Mouse (Mus musculus): ENCODE measurements around the gene Prlhr. TPM values are rescaled to one million over a fixed set of nuclear protein-coding genes. Genes with fewer than 3 reads are reported as not detected.

Prlhr gene
- polyA plus RNA-seq, 1 experiment: not detected

DNA sequence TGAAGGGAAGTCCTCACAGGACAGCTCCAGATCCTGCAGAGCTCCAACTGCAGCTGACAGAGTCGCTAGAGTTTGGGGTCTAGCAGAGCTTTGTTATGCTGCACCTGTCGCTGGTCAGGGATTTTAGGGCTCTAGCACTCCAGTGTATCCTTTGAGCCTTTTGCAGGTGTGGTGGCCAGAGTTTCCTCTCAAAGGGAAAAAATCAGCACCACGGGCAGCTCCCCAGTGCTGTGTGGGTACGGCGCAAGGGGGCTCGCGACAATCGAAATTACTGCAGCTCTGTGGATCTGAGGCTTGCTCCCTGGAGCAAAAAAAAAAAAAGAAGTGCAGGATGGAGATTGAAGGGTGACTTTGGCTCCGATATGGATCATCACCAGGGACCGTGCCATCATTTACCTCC lies 742 bp upstream of the Prlhr start:
- no peak overlapping the region for H3K4me3 ChIP-seq (ENCODE audit: insufficient read depth, low read length)
- no peak overlapping the region for H3K27ac ChIP-seq (ENCODE audit: insufficient read depth, low read length)
- TF ChIP-seq CTCF (IDR thresholded peaks at IDR 0.05; ENCODE audit: borderline replicate concordance, insufficient read depth, low read length) (no peak), POLR2A (IDR thresholded peaks at IDR 0.05; ENCODE audit: low read depth, low read length) (no peak)
- peaks cover 7% of the 10 kb centered on the region for H3K4me1 ChIP-seq (ENCODE audit: control insufficient read depth, insufficient read depth, low read length)

GRCm38 (mm10) chr19:60467588-60468007 lies 506 bp downstream of the Prlhr start:
- Histone ChIP-seq H3K27ac (ENCODE audit: insufficient read depth, low read length) (no peak overlapping the region), H3K4me3 (ENCODE audit: insufficient read depth, low read length) (no peak overlapping the region), H3K4me1 (ENCODE audit: control insufficient read depth, insufficient read depth, low read length) (peaks cover 10% of the 10 kb centered on the region)
- TF ChIP-seq CTCF (IDR thresholded peaks at IDR 0.05; ENCODE audit: borderline replicate concordance, insufficient read depth, low read length): no peak
- no peak for TF ChIP-seq POLR2A (IDR thresholded peaks at IDR 0.05; ENCODE audit: low read depth, low read length)

DNA sequence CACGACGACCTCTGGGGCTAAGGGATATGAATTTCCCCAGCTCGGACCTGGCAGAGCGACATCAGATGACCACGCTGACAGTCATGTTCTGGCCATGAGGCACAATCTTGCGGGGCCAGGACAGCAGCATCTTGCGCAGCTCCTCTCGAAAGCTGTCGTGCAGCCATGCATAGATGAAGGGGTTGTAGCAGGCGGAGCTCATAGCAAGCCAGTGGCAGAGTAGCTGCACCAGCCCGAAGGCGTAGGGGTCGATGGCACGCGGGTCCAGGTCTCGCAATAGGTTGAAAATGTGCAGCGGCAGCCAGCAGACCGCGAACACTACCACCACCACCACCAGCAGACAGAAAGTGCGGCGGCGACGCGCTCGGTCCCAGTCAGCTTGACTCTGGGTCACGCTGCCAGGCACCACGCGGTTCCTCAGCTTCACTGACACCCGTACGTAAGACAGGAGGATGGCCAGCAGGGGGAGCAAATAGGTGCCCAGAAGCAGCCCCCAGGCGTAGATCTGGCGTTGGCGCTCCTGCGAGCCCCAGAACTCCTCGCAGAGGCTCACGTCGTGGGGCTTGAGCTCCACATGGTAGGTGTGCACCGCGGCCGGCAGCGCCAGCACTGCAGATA lies 1.0 kb downstream of the Prlhr start:
- no peak overlapping the region for H3K4me3 ChIP-seq (ENCODE audit: insufficient read depth, low read length)
- TF ChIP-seq CTCF (IDR thresholded peaks at IDR 0.05; ENCODE audit: borderline replicate concordance, insufficient read depth, low read length) (peak; percentile 79; the same call in 1 of the 2 replicates), POLR2A (IDR thresholded peaks at IDR 0.05; ENCODE audit: low read depth, low read length) (no peak)

GRCm38 (mm10) chr19:60465726-60466125 lies 2.4 kb downstream of the Prlhr start:
- H3K27ac ChIP-seq (ENCODE audit: insufficient read depth, low read length): no peak overlapping the region
- H3K4me1 ChIP-seq (ENCODE audit: control insufficient read depth, insufficient read depth, low read length): peaks cover 10% of the 10 kb centered on the region
- TF ChIP-seq POLR2A (IDR thresholded peaks at IDR 0.05; ENCODE audit: low read depth, low read length) (no peak), CTCF (IDR thresholded peaks at IDR 0.05; ENCODE audit: borderline replicate concordance, insufficient read depth, low read length) (no peak)
- H3K4me3 ChIP-seq (ENCODE audit: insufficient read depth, low read length): no peak overlapping the region

More for the DNA sequence above, 1.0 kb downstream of the Prlhr start:
- Histone ChIP-seq H3K4me1 (ENCODE audit: control insufficient read depth, insufficient read depth, low read length) (peaks cover 10% of the 10 kb centered on the region), H3K27ac (ENCODE audit: insufficient read depth, low read length) (no peak overlapping the region)

- Histone ChIP-seq H3K27ac (ENCODE audit: insufficient read depth, low read length) (peak overlapping the region; percentile 44), H3K4me1 (ENCODE audit: control insufficient read depth, insufficient read depth, low read length) (peaks cover 18% of the 10 kb centered on the region)
These were observed 4.2 kb downstream of the Prlhr start for GRCm38 (mm10) chr19:60463896-60464295.

GRCm38 (mm10) chr19:60463440-60463839 lies 4.7 kb downstream of the Prlhr start:
- Histone ChIP-seq H3K4me1 (ENCODE audit: control insufficient read depth, insufficient read depth, low read length) (peaks cover 18% of the 10 kb centered on the region), H3K27ac (ENCODE audit: insufficient read depth, low read length) (peak overlapping the region; percentile 44)
- TF ChIP-seq CTCF (IDR thresholded peaks at IDR 0.05; ENCODE audit: borderline replicate concordance, insufficient read depth, low read length) (no peak), POLR2A (IDR thresholded peaks at IDR 0.05; ENCODE audit: low read depth, low read length) (no peak)

More at GRCm38 (mm10) chr19:60463896-60464295, 4.2 kb downstream of the Prlhr start:
- TF ChIP-seq POLR2A (IDR thresholded peaks at IDR 0.05; ENCODE audit: low read depth, low read length) (no peak), CTCF (IDR thresholded peaks at IDR 0.05; ENCODE audit: borderline replicate concordance, insufficient read depth, low read length) (no peak)
- no peak overlapping the region for H3K4me3 ChIP-seq (ENCODE audit: insufficient read depth, low read length)

DNA sequence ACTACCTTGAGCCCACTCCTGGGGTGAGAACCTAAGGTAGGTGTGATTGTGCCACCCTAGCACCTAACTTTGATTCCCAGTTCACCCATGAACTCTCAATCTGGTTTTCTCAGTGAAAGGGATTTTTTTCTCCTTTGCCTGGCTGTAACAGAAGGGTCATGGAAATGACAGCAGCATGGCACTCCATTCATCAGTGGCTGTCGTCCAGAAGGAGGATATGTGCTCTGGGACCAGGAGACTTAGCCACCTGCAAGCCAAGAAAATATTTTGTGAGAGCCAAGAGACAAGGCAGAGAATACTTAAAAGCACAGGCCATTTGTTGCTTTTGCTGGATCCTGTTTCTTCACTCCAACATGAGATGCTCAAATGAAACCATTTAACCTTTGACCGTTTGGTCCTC lies 6.6 kb downstream of the Prlhr start:
- TF ChIP-seq POLR2A (IDR thresholded peaks at IDR 0.05; ENCODE audit: low read depth, low read length): no peak
- TF ChIP-seq CTCF (IDR thresholded peaks at IDR 0.05; ENCODE audit: borderline replicate concordance, insufficient read depth, low read length): no peak
- Histone ChIP-seq H3K27ac (ENCODE audit: insufficient read depth, low read length) (no peak overlapping the region), H3K4me3 (ENCODE audit: insufficient read depth, low read length) (no peak overlapping the region), H3K4me1 (ENCODE audit: control insufficient read depth, insufficient read depth, low read length) (peaks cover 18% of the 10 kb centered on the region)

More at GRCm38 (mm10) chr19:60463440-60463839, 4.7 kb downstream of the Prlhr start:
- H3K4me3 ChIP-seq (ENCODE audit: insufficient read depth, low read length): no peak overlapping the region

DNA sequence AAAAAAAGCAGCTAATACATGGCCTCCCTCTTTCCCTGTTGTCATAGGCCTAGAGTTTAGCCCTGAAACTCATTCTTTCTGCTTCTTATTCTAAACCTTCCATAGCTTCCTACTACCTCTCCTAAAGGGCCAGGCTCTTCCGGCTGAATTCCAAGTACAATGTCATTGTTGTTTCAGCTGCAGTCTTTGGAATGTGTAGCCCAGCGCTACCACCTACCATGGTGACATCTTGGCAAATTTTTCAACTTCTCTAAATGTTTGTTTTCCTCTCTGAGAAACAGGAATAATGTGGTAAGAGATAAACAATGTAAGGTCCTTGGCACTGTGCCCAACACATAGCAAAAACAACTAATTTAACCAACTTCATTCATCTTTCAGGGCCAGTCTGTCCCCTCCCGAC lies 8.4 kb downstream of the Prlhr start:
- Histone ChIP-seq H3K4me3 (ENCODE audit: insufficient read depth, low read length) (no peak overlapping the region), H3K4me1 (ENCODE audit: control insufficient read depth, insufficient read depth, low read length) (peaks cover 12% of the 10 kb centered on the region), H3K27ac (ENCODE audit: insufficient read depth, low read length) (no peak overlapping the region)
- TF ChIP-seq POLR2A (IDR thresholded peaks at IDR 0.05; ENCODE audit: low read depth, low read length) (no peak), CTCF (IDR thresholded peaks at IDR 0.05; ENCODE audit: borderline replicate concordance, insufficient read depth, low read length) (no peak)

DNA sequence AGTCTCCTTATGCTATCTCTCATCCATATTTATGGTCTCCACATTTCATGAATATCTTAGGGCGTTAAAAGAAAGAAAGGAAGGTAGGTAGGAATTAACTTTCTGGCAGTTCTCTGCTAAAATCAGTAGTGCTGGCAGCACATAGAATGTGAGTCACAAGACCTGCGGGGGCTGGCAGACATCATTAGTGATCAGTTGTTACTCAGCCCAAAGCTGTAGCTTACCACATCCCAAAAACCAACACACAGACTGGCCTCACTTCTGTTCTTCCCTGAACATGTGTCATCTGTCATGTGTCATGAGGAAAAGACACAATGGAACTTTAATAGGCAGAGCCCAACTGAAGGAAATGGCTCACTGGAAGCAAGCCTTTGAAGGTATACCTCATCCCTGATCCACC lies 9.0 kb downstream of the Prlhr start:
- TF ChIP-seq CTCF (IDR thresholded peaks at IDR 0.05; ENCODE audit: borderline replicate concordance, insufficient read depth, low read length) (no peak), POLR2A (IDR thresholded peaks at IDR 0.05; ENCODE audit: low read depth, low read length) (no peak)
- Histone ChIP-seq H3K4me3 (ENCODE audit: insufficient read depth, low read length) (no peak overlapping the region), H3K27ac (ENCODE audit: insufficient read depth, low read length) (no peak overlapping the region), H3K4me1 (ENCODE audit: control insufficient read depth, insufficient read depth, low read length) (peaks cover 12% of the 10 kb centered on the region)

DNA sequence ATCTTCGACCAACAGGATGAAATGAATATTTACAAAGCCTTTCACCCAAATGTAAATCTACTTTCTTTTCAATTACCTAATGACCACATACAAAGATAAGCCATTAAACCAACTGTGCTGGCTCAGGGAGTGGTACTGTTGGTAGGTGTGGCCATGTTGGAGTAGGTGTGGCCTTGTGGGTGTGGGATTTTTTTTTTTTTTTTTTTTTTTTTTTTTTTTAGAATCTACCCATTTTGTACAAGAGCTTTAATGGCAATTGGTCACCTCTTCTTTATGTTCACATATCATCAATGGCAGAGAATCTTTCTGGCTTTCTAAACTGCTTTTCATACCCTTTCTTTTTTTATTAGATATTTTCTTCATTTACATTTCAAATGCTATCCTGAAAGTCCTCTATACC lies 12.3 kb downstream of the Prlhr start:
- TF ChIP-seq CTCF (IDR thresholded peaks at IDR 0.05; ENCODE audit: borderline replicate concordance, insufficient read depth, low read length) (no peak), POLR2A (IDR thresholded peaks at IDR 0.05; ENCODE audit: low read depth, low read length) (no peak)
- Histone ChIP-seq H3K27ac (ENCODE audit: insufficient read depth, low read length) (no peak overlapping the region), H3K4me1 (ENCODE audit: control insufficient read depth, insufficient read depth, low read length) (peaks cover 8% of the 10 kb centered on the region), H3K4me3 (ENCODE audit: insufficient read depth, low read length) (no peak overlapping the region)

Data from embryonic fibroblast, embryonic 13.5 days (primary cell).